Mouse (Mus musculus) cerebellum, adult 8-10 months (tissue): Measurements from ENCODE around the gene Snrpf.

Experiments used
- DNase-seq: peaks from one replicate; pipeline ENCODE4 v3.0.0; 2022

The Snrpf gene

DNA sequence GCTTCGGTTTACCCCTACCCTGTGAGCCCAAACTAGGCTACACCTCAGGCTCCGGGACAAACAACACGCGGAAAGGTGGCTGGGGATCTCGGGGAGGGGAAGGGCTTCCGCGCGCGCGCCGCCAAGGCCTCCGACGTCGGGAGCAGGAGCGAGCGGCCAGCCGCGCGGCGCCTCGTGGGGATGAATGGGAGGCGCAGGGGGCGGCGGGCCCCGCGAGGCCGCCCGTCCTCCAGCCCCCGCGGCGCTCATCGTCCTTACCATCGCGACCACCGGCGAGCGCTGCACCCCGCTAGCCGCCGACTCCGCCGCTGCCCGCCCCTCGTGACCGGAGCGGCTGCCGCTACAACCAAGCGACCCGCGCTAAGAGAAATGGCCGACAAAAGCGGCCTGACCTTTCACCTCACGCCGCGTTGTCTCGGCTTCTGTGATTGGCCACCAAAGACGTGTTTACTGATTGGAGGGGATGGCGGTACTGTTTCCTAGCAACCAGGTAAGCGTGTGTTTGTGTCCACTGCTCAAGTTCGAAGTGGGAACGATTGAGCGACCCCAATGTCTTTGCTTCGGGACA, at the start of gene Snrpf:
Snrpf (minus strand) TSS at position 426 of the 568 bp plus-strand sequence.
- DNase-seq: peak; percentile 95

GRCm38 (mm10) chr10:93635941-93636340, 46.4 kb upstream of the Snrpf start:
- no peak for DNase-seq

GRCm38 (mm10) chr10:93633971-93634370, 44.5 kb upstream of the Snrpf start:
- no peak for DNase-seq

DNA sequence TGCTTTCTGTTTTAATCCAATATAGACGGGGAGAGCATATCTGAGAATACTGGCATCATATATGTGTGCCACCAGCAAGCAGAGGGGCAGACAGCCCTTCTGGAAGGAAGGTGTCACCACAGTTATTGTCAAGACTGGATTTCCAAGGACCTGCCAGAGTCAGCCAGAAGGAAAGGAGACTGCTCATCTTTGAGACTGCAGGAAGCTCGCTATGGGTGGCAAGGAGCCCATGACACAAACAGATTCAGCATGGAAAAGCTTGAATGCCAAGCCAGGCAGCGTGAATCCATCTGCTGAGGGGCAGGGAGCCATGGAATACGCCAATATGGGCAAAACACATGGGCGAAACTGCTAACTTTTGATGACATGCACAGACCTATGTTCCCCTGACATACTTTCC, 44.1 kb upstream of the Snrpf start:
- DNase-seq: peak; percentile 85

DNA sequence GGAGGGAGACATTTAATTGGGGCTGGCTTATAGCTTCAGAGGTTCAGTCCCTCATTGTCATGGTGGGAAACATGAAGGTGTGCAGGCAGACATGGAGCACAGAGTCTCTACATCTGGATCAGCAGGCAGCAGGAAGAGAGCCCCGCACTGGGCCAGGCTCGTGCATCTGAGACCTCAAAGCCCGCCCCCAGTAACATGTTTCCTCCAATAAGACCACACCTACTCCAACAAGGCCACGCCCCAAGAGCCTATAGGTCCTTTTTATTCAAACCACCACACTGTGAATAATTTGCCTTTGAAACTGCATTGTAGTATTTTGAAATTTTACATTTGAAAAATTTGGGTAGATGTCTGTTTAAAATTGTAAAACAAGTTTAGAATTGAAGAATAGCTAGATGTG, 42.6 kb upstream of the Snrpf start:
- no peak for DNase-seq

GRCm38 (mm10) chr10:93630310-93630709, 40.8 kb upstream of the Snrpf start:
- no peak for DNase-seq

GRCm38 (mm10) chr10:93624151-93624550, 34.6 kb upstream of the Snrpf start:
- DNase-seq: no peak

DNA sequence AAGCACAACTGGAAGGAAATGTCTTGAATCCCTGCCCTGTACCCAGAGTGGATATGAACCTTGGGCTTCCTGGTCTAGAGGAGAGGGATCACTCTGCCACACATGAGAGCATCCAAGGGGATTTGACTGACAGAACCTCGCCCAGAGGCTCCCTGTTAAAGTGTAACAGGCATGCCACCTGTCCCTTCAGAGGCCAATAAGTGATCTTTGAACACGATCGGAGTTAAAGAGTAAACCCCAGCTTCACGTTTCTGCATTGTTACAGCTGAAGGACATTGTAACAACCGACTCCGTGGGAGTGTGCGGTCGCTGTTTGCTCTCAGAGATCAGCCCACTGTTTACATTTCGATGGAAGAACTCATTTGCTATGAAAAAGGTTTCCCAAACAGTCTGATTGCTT, 34.2 kb upstream of the Snrpf start:
- DNase-seq: no peak

DNA sequence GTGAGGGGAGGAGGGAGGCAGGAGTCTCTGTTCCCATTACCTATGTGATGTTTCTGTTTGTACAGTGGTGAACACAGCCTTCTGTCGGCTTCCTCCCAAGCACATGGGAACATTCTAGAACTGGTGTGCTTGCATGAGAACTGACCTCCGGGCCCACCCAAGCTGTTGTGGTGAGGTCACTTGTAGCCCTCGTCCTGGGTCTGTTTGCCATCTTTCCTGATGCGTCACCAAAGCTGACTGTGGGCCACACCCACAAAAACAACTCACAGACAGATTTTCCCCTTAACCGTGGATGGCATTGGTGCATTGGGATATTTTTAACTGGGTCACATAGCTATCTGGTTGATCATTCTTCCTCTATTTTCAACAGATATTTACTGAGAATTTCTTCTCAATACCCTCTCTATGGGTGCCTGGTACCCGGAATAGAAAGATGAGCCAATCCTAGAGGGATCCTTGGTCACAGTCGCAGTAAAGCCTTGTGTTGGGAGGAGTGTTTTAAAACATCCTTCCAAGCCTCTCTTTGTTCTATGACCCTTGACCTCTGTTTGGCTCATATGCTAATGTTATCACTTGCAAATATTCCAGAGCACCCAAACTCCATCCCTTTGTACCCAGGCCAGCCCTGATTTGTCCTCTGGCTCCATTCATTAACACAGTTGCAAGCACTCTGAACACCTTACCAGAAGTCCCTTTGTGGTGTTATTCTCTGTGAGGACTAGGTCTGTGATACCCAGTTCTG, 31.1 kb upstream of the Snrpf start:
- no peak for DNase-seq

- no peak for DNase-seq
Measured at GRCm38 (mm10) chr10:93614850-93615249, 25.3 kb upstream of the Snrpf start.

- DNase-seq: peak; percentile 60
Measured at GRCm38 (mm10) chr10:93611419-93612007, 22.0 kb upstream of the Snrpf start.

GRCm38 (mm10) chr10:93610896-93611295, 21.4 kb upstream of the Snrpf start:
- DNase-seq: no peak

DNA sequence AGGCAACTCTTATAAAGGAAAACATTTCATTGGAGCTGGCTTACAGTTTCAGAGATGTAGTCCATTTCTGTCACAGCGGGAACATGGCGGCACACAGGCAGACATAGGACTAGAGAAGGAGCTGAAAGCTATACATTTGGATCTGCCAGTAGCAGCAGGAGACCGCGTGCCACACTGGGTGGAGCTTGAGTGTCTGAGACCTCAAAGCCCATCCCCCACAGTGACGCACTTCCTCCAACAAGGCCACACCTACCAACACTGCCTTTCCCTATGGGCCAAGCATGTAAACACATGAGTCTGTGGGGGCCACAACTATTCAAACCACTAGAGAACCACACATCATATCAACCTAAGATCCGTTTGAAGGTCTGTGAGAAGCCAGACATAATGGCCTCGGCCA, 19.7 kb upstream of the Snrpf start:
- no peak for DNase-seq

DNA sequence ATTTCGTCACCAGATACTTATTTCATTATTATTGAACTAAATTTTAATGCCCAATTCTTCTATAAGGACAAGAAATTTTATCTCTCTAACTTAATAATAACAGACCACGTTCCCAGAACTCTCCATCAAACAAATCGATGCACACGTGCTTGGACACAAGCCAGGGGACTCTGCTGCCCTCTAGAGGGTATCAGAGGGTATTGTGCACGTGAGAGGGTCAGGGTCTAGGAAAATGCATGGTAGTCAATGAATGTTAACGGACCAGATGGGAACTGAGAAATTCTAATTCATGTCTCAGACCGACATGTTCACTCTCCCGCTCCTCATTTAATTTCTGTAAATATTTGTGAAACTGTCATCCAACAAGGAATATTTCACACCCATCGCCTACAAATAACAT, 18.5 kb upstream of the Snrpf start:
- no peak for DNase-seq

GRCm38 (mm10) chr10:93606326-93606725, 16.8 kb upstream of the Snrpf start:
- no peak for DNase-seq

- DNase-seq: no peak
Measured at GRCm38 (mm10) chr10:93603256-93603655, 13.8 kb upstream of the Snrpf start.

GRCm38 (mm10) chr10:93602309-93602708, 12.8 kb upstream of the Snrpf start:
- DNase-seq: no peak

- no peak for DNase-seq
Measured at GRCm38 (mm10) chr10:93596641-93597040, 7.1 kb upstream of the Snrpf start.

GRCm38 (mm10) chr10:93595831-93596230, 6.3 kb upstream of the Snrpf start:
- no peak for DNase-seq

- DNase-seq: peak; percentile 89
Measured at GRCm38 (mm10) chr10:93594022-93594482, 4.5 kb upstream of the Snrpf start.

DNA sequence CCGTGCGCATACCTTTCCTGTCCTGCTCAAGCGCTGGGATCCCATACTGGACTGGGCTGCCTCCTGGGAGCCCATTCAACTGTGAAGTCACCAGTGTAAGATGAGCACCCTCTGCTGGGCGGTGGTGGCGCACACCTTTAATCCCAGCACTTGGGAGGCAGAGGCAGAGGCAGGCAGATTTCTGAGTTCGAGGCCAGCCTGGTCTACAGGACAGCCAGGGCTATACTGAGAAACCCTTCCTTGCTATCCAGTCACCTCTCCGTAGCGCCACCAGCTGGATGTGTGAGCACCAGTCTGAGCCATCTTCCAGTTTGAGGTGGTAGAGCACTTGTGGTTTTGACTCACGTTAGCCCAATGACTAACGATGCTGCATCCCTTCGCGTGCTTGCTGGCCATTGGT, 3.0 kb upstream of the Snrpf start:
- DNase-seq: no peak

- no peak for DNase-seq
Measured at GRCm38 (mm10) chr10:93588796-93589195, 710 bp downstream of the Snrpf start.

DNA sequence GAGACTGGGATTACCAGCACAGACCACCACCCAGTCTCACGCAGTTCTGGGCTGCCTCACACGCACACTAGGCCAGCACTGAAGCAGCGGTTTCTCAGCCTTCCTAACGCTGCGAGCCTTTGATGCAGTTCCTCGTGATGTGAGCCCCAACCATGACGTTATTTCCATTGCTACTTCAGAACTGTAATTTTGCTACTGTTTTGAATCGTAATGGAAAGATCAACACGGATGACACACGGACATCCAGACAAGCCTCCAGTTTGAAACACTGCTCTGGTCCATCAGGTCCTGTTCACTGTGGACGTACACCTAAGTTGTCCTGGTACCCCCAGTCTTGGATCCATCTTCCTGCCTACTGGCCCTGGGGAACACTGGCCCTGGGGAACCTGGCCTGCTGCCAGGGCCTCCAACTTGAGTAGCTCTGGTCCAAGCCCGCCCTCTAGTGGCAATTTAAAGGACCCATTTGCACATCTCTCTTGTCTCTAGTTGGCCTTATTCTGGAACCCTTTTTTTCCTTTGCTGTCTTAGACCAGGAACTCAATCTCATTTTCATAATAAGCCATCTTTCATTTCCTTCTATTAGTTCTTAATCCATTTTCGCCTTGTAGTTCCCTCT, 12.1 kb downstream of the Snrpf start:
- DNase-seq: peak; percentile 62

DNA sequence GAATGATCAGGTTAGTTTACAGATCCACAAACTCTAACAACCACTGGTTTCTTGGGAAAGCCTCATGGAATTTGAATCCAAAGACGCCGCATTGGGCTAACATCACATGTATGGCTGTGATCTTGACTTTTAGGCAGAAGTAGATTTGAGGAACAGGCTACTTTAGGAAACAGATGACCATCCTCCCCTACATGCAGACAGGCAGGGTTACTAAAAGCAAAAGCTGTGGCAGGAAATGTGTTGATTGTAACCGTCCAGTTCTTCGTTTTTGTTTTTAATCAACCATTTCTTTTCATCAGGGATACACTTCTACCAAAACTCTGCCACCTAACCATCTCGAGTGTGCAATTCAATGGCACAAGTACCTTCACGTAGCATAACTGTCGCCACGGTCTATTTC, 13.5 kb downstream of the Snrpf start:
- DNase-seq: no peak
